Mouse (Mus musculus) megakaryocyte, embryonic 14.5 days (primary cell): Measurements from ENCODE around the gene Gfi1. TPM values are rescaled to one million over a fixed set of nuclear protein-coding genes. Genes with fewer than 3 reads are reported as not detected.

Experiments used
- H3K27me3 ChIP-seq: replicated peaks from 2 replicates; pipeline ENCODE3; 2012; ENCODE audit warnings: inconsistent platforms
- H3K36me3 ChIP-seq: replicated peaks from 2 replicates; pipeline ENCODE3; 2012; ENCODE audit warnings: low read length, inconsistent platforms, mixed read lengths
- H3K4me1 ChIP-seq: 2 replicates; pipeline ENCODE4 v1.6.1; 2012; ENCODE audit warnings: inconsistent platforms
- H3K4me3 ChIP-seq: replicated peaks from 2 replicates; pipeline ENCODE3; 2012; ENCODE audit warnings: moderate library complexity, mild to moderate bottlenecking, inconsistent platforms
- H3K9me3 ChIP-seq: 2 replicates; pipeline ENCODE4 v1.6.1; 2012; ENCODE audit warnings: inconsistent platforms
- FLI1 ChIP-seq: IDR thresholded peaks from 2 replicates; pipeline ENCODE4 v1.6.1; 2012; ENCODE audit warnings: low read length, inconsistent platforms, mixed read lengths
- GATA1 ChIP-seq: IDR thresholded peaks from 3 replicates; pipeline ENCODE4 v1.6.1; 2012; ENCODE audit warnings: mixed read lengths, low read length, inconsistent platforms, borderline replicate concordance
- polyA plus RNA-seq: library from polyadenylated mRNA; stranded (reverse); fragments of >175 nt; gene quantifications from 2 replicates; pipeline ENCODE4 v1.2.3, GENCODE M21; 2012; ENCODE audit warnings: low replicate concordance; ENCODE audit not compliant: insufficient read depth

Gene Gfi1
- polyA plus RNA-seq, 1 experiment = 2.7 TPM

GRCm38 (mm10) chr5:107708124-107708797 lies 17.6 kb downstream of the Gfi1 start:
- Histone ChIP-seq H3K4me3 (peak overlapping the region; percentile 59), H3K36me3 (no peaks in the 10 kb centered on the region), H3K27me3 (peaks cover 30% of the 10 kb centered on the region), H3K4me1 (no peaks in the 10 kb centered on the region), H3K9me3 (no peaks in the 10 kb centered on the region)
- TF ChIP-seq FLI1 = no peak
- TF ChIP-seq GATA1 = no peak

- Histone ChIP-seq H3K4me3 (no peak overlapping the region), H3K27me3 (peaks cover 32% of the 10 kb centered on the region), H3K36me3 (no peaks in the 10 kb centered on the region), H3K4me1 (no peaks in the 10 kb centered on the region), H3K9me3 (no peaks in the 10 kb centered on the region)
- TF ChIP-seq FLI1 = no peak
- TF ChIP-seq GATA1 = no peak
Observed at GRCm38 (mm10) chr5:107706262-107706661, 19.6 kb downstream of the Gfi1 start.

- H3K4me3 ChIP-seq = no peak overlapping the region
- H3K9me3 ChIP-seq = no peaks in the 10 kb centered on the region
- peaks cover 30% of the 10 kb centered on the region for H3K27me3 ChIP-seq
- H3K36me3 ChIP-seq = no peaks in the 10 kb centered on the region
- TF ChIP-seq FLI1 = no peak
- no peak for TF ChIP-seq GATA1
- no peaks in the 10 kb centered on the region for H3K4me1 ChIP-seq
Observed at GRCm38 (mm10) chr5:107705756-107706155, 20.1 kb downstream of the Gfi1 start.

- Histone ChIP-seq H3K4me3 (no peak overlapping the region), H3K27me3 (peaks cover 34% of the 10 kb centered on the region), H3K4me1 (peaks cover 6% of the 10 kb centered on the region; the same call in 1 of the 2 replicates), H3K36me3 (no peaks in the 10 kb centered on the region), H3K9me3 (no peaks in the 10 kb centered on the region)
- TF ChIP-seq FLI1 = no peak
- no peak for TF ChIP-seq GATA1
Observed at GRCm38 (mm10) chr5:107703207-107703763, 22.6 kb downstream of the Gfi1 start.

GRCm38 (mm10) chr5:107701658-107702057 lies 24.2 kb downstream of the Gfi1 start:
- Histone ChIP-seq H3K4me1 (peaks cover 6% of the 10 kb centered on the region; the same call in 1 of the 2 replicates), H3K9me3 (peaks cover 12% of the 10 kb centered on the region), H3K4me3 (no peak overlapping the region), H3K36me3 (no peaks in the 10 kb centered on the region), H3K27me3 (peaks cover 27% of the 10 kb centered on the region)
- TF ChIP-seq GATA1 (no peak), FLI1 (no peak)

- peaks cover 6% of the 10 kb centered on the region; the same call in 1 of the 2 replicates for H3K4me1 ChIP-seq
- H3K36me3 ChIP-seq = no peaks in the 10 kb centered on the region
- peaks cover 25% of the 10 kb centered on the region for H3K27me3 ChIP-seq
- TF ChIP-seq GATA1 (no peak), FLI1 (no peak)
- peaks cover 15% of the 10 kb centered on the region for H3K9me3 ChIP-seq
- H3K4me3 ChIP-seq = no peak overlapping the region
Observed at GRCm38 (mm10) chr5:107700873-107701272, 25.0 kb downstream of the Gfi1 start.

- no peak for TF ChIP-seq GATA1
- no peak for TF ChIP-seq FLI1
- Histone ChIP-seq H3K27me3 (peaks cover 23% of the 10 kb centered on the region), H3K4me1 (peaks cover 6% of the 10 kb centered on the region; the same call in 1 of the 2 replicates), H3K36me3 (no peaks in the 10 kb centered on the region), H3K9me3 (peaks cover 20% of the 10 kb centered on the region), H3K4me3 (no peak overlapping the region)
Observed at GRCm38 (mm10) chr5:107698888-107699287, 26.9 kb downstream of the Gfi1 start.

- peaks cover 6% of the 10 kb centered on the region; the same call in 1 of the 2 replicates for H3K4me1 ChIP-seq
- peaks cover 20% of the 10 kb centered on the region for H3K9me3 ChIP-seq
- TF ChIP-seq GATA1 = no peak
- TF ChIP-seq FLI1 = no peak
Observed at GRCm38 (mm10) chr5:107695019-107695418, 30.8 kb downstream of the Gfi1 start.

GRCm38 (mm10) chr5:107688499-107688866 lies 37.4 kb downstream of the Gfi1 start:
- H3K36me3 ChIP-seq = no peaks in the 10 kb centered on the region
- peaks cover 11% of the 10 kb centered on the region for H3K4me1 ChIP-seq
- TF ChIP-seq FLI1 (no peak), GATA1 (no peak)
- H3K4me3 ChIP-seq = peak overlapping the region; percentile 89
- peaks cover 55% of the 10 kb centered on the region for H3K27me3 ChIP-seq
- H3K9me3 ChIP-seq = no peaks in the 10 kb centered on the region

More at GRCm38 (mm10) chr5:107695019-107695418, 30.8 kb downstream of the Gfi1 start:
- Histone ChIP-seq H3K4me3 (no peak overlapping the region), H3K27me3 (peaks cover 26% of the 10 kb centered on the region), H3K36me3 (no peaks in the 10 kb centered on the region)
